Mouse (Mus musculus): ENCODE data around the gene Golga2.
"Not testable (repeated sequence)": the region's sequence is repeated elsewhere in the genome, so short reads cannot be mapped to it uniquely, and the experiment has no call there.

The Golga2 gene

DNA sequence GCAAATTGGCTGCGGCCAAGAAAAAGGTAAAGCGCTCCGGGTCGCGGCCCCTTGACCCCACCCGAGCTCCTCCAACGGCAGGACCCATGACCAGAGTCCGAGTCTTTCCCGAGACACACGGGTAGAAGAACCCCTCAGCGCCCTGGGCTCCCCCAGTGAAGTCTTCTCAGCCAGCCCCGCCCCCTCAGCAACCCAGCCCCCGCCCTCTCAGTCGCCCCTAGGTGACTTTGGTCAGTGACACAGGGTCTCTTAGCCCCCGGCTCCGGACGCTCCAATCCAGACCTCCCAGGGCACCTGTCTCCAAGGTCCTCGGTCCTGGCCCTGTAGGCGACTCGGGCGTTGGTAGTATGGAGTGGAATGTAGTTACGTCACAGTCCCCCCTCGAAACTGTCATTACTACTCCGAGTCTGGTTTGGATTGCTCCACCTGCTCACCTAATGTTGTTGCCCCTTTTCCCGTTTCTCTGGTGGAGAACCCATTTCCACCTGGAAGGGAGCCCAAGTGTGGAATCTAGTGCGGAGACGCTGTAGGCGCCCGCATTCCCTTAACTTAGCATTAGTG is 1.3 kb downstream of the Golga2 start:
- no peak for DNase-seq (ENCODE audit: extremely low spot score)

DNA sequence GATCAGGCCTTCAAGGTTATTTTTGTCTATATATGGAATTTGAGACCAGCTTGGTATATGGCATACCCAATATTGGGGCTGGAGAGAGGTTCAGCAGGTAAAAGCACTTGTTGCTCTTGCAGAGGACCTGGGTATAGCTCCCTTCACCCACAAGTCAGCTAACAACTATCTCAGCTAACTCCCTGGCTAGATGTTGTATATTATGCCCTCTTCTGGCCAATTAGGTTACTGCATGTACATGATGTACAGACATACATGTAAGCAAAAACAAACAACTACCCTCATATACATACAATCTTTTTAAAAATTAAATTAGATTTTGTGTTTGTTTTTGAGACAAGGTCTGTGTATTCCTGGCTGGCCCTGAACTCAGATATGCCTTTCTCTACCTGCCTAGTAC is 2.4 kb downstream of the Golga2 start:
- DNase-seq (ENCODE audit: extremely low spot score), result peak; percentile 38

DNA sequence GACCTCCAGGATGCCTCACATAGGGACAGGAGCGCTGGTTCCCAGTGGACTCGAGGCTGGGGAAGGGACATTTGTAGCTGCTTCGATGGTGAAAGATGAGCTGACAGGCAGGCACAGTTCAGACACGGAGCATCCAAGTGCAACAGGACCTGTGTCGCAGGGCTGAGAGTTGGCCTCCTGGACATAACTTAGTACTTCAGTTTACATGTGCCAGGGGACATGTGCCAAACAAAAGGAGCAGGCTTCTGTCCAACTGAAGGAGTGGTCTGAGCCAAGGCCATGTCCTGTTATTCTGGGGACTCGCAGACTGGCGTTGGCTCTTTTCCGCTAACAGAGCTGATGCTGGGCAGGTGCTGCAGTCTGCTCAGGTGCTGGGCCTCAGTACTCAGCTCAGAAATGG is 7.2 kb downstream of the Golga2 start:
- no peak for DNase-seq (ENCODE audit: extremely low spot score)

DNA sequence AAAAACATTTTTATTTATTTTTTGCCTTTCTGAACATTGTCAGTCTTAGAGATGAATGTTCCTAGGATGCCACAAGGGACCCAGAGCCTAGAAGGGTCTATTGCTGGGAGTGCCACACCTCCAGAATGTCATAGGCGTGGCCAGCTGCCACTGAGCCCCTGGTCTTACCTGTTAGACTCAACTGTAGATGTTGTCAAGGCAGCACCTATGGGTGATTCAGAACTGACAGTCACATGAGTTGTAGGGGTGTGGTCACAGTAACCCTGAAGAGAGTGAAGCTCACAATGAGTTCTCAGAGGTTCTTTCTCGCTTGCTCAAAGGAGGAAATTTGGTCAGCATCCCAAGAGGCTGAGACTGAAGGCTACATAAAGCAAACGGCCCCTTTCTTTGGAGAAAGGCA is 8.1 kb downstream of the Golga2 start:
- no peak for DNase-seq (ENCODE audit: extremely low spot score)

DNA sequence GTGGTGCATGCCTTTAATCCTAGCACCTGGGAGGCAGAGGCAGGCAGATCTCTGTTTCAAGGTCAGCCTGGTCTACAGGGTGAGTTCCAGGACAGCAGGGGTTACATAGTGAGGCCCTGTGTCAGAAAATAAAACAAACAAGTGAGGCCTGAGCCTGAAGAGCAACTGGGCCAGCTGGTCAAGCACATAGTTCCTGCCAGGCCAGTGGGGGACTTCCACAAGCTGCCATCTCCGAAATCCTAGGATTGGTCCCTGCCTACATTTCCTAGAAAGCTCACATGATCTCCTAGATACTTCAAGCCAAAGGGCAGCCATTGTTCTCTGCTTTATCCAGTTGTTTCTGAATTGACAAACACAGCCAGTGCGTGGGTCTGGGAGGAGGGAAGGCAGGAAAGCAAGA is 8.7 kb downstream of the Golga2 start:
- not testable (repeated sequence) for DNase-seq (ENCODE audit: extremely low spot score)

DNA sequence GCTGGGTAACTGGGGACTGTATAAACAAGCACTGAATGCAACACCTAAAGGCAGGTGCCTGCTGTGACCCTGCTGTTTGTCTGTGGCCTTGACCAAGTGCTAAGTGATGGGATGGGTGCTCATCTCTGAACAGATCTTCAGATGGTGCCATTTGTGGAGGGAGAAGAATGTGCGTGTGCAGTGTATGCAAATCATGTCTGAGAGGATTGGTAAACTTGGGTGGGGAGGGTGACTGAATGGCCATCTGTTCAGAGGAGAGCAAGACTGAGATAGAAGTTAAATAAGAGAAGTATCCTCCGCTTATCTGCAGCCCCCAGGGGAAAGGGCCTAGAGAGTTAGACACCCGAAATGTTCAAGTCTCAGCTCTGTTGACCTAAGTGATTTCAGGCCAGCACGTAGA is 12.3 kb downstream of the Golga2 start:
- DNase-seq (ENCODE audit: extremely low spot score), result no peak

DNA sequence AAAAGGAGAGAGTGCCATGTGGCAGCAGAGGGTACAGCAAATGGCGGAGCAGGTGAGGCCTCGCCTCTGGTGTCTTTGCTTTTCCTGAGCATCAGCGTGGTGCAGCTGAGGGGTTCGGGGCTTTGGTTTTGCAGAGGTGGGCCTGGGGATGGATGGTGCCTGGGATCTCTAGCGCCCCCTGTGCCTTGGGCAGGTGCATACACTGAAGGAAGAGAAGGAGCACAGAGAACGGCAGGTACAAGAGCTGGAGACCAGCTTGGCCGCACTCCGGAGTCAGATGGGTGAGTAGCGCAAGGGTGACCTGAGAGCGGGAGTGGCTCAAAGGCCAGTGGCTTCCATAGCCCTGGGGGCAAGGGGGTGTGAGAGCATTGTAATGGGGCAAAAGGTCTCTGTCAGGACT is 15.8 kb downstream of the Golga2 start:
- no peak for DNase-seq (ENCODE audit: extremely low spot score)

DNA sequence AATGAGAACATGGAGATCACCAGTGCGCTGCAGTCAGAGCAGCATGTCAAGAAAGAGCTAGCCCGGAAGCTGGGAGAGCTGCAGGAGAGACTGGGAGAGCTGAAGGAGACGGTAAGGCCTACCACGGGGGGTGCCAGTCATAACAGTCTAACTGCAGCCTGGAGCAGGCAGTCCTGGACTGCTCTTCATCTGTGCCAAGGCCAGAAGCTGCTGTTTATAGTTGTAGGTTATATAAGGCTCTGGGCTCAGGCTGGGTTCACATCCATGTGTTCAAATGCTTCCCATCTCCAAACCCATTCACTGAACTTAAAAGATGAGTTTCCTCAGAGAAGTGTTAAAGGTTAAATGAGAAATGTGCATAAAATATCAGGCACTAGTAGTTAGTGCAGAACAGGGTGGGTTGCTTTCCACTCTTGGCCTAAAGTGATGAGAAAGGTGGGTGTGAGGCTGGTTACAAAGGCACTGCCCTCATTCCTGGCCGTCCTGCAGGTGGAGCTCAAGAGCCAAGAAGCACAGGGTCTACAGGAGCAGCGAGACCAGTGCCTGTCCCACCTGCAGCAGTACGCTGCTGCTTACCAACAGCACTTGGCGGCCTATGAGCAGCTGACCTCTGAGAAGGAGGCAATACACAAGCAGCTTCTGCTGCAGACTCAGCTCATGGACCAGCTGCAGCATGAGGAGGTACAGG is 17.1 kb downstream of the Golga2 start:
- peak; percentile 63 for DNase-seq (ENCODE audit: extremely low spot score)

DNA sequence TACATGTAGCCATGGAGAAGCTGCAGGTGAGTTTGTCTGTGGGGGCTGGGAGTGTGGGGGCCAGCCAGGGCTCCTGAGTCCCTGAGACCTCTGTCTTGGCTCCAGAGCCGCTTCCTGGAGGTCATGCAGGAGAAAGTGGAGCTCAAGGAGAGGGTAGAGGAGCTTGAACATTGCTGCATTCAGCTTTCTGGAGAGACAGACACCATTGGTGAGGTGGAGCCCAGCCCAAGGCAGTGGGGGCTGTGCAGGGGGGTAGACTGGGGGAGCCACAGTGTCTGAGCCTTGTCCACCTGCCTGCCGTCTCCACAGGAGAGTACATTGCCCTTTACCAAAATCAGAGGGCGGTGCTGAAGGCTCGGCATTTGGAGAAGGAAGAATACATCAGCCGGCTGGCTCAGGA is 18.5 kb downstream of the Golga2 start:
- no peak for DNase-seq (ENCODE audit: extremely low spot score)

DNA sequence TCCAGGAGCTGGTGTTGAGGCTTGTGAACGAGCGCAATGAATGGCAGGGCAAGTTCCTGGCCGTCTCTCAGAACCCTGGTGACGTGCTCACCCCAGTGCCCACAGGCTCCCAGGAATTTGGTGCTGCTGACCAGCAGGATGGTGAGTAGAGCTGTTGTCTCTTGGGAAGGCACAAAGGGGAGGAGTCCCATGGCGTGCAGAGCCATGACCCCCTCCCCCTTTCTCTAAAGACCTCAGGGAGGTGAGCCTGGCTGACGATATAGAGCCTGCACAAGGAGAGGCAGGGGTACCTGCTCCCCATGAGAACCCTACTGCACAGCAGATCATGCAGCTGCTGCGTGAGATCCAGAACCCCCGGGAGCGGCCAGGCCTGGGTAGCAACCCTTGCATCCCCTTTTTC is 19.0 kb downstream of the Golga2 start:
- DNase-seq (ENCODE audit: extremely low spot score), result no peak

DNA sequence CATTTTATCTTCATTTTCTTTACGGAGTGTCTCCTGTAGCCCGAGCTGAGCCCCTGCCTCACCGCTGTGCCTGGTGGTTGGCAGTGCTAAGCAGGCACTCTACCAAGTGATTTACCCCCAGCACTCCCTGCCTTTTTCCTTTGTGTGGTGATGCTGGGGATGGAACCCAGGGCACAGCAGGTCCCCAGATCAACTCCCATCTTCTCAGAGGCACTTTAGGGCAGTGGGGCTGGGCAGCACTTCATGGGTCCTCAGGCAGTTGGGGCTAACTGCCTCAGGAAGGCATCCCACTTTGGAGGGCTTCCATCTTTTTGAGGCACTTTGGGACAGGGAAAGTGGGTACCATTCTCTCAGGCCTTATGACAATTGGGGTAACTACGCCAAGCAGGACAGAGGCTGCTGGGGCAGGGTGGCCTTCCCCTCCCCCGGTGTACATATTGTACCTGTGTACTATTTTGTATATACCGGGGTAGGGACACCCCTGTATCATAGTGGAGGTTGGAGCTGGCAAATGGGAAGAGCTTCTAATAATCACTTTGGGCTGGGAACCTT is 20.1 kb downstream of the Golga2 start:
- DNase-seq (ENCODE audit: extremely low spot score), result no peak

DNA sequence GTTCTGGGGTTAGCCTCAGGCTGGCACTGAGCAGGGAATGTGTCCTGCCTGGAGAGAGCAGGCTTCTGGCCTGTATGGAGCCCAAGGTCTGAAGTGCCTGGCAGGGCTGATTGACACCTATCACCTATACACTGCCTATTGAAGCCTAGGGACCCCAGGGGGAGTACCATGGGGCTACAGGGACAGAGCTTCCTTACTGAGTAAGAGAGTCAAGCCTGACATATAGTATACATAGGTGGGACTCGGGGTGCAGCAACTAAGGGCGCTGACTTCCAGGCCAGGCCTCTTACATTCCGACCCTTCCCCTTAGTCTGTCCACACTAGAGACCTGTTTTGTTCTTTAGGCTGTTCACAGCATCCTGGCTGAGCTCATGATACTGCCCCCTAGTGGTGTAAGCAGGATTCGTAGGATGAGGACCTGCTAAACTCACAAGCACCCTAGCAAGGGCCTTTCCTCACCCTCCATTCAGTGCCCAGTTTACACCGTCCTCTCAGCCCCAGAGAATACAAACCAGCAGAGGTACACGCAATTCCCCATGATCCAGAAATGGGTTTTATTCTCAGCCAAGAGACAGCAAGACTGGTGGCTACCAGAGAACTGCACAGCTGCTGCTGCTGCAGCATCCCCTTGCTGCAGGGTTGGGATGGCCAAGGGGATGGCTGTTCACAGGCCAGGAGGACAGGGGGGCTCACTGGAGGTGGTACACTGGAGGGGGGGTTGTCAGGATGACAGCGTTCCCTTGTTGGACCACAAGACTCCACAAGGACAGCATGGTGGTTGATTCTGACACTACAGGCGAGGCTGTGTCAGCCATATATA is 21.0 kb downstream of the Golga2 start:
- DNase-seq (ENCODE audit: extremely low spot score), result peak; percentile 69

DNA sequence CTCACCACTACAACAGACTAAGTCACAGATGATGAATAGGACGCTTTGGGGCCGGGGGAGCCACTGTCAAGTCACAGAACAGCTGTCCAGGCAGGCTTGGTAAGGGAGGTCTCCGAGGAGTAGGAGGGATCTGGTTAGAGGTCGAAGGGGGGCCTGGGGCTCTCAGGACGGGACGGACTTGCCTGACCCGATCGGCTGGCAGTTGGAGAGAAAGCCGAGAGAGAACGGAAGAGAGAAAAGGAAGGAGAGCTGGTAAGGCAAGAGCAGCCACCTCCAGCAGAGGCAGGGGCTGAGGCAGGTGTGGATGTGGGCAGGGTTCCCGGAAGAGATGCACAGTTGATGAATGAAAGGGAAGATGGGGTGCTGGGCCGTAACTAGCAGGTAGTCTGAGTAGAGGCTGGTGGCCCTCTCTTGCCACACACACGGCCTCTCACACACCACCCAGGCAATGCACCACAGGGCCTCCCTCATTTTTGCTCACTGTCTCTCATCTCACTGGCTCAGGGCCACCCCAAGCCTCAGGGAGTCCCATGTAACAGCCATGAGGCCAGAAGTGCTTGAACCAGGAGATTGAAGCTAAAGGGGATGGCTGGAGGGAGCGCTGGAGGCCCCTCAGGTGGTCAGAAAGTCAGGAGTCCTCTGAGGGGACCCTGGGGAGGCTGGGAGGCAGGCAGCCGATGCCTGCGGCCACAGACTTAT is 21.8 kb downstream of the Golga2 start:
- DNase-seq (ENCODE audit: extremely low spot score), result no peak

DNA sequence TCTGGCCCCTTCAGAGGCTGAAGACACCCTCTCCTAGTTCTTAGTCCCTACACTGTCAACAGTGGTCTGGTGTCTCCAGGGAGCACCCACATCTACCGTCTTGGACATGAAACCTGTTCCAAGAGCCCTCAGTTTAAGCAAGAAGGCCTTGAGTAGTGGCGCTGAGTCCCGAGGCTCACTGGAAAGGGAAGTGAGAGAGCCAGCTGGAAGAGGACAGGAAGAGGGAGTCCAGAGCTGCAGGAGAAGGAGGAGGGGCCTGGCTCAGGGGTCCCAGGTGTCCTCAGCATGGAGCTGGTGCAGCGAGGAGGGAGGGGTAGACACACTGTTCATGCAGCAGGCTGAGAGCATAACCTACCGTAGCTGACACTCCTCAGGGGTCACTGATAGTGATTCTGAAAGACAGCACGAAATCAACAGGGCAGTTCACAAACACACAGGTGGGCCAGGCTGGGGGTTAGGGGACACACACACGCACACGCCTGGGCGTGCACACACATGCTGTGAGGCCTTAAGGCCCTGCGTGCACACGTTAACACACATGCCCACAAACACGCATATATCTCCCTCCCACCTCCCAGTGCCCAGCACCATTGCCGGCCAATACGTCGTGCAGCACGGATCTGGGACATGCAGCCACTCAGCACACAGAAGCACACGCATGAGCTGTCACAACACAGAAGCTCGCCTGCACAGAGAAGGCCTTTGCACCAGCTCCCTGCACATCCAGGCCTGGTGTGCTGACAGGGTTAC is 23.1 kb downstream of the Golga2 start:
- DNase-seq (ENCODE audit: extremely low spot score), result no peak

DNA sequence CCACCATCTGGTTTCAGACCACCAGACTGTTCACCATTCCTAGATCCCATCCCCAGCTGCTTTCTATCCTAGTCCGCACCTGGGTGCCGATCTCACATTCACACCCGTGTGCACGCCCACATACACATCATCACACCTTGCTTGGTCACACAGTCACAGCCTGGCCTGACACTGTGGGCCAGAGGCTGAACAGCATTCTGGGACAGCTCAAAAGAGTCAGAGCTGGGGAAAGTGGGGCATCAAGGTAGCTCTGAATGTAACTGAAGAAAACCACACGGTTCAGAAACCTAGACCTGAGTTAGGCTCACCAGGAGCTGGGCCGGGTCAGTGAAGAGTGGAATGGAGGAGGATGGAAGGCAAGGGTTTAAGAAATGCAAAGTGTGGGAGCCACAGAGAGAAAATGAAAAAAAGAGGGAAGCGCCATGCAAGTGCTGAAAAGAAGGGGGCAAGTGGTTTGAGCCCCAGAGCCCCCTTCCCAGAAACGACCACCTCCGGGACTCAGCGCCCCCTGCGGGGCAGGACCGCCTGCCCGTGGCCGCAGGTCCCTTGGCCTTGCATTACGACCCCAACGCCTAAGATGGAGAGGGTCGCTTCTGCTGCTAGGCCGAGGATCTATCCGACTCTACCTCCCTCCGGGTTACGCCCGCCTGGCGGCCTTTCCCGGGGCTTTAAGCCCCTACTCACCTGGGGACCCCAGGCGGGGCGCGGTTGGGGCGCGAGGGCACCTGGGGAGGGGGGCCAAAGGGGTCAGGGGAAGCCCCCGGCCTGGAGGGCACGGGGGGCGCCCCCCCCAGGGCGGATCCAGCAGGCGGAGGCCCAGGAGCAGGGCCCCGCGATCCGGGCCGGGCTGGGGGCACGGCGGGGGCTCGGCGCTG is 24.5 kb downstream of the Golga2 start:
- DNase-seq (ENCODE audit: extremely low spot score), result peak; percentile 51

DNA sequence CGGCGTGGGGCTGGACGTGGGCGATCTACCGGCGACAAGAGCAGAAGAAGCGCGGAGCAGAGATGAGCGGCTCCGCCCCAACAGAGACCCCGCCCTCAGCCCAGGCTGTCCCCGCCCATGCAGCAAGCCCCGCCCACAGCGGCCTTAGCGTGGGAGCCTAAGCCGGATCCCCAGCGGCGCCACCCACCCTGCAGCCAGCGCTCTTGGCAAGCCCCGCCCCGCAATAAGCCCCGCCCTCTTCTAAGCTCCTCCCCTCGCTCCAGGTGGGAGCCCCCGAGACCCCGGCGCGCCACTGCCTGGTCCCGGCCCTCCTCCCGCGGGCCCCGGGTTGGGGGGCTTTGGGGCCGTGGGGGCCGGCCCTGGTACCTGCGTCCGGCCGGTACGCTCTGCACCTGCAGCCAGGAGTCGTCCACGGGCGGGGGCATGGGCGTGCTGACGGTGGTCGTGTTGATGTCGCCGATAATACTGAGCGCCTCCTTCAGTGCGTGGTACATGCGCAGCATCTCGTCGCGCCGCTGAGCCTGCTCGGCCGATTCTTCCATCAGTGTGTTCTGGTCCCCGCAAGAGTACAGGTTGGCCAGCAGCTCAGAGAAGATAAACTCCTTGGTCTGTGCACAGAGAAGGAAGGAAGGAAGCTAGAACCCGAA is 25.3 kb downstream of the Golga2 start:
- DNase-seq (ENCODE audit: extremely low spot score), result peak; percentile 98

DNA sequence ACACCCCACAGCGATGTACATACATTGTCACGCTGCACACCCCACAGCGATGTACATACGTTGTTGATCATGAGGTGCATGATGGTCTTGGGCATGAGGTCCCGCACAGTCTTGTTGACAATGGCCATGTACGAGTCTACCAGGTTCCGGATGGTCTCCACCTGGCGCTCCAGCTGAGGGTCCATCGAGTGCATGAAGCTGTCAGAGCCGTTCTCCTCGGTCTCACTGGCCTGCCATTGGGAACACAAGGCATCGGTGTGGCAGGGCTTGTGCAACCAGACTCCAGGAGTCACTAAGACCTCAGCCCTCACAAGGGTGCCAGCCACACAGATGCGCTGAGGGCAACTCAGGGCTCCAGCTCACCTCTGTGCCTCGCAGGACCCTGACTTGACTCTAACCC is 27.6 kb downstream of the Golga2 start:
- DNase-seq (ENCODE audit: extremely low spot score), result no peak

DNA sequence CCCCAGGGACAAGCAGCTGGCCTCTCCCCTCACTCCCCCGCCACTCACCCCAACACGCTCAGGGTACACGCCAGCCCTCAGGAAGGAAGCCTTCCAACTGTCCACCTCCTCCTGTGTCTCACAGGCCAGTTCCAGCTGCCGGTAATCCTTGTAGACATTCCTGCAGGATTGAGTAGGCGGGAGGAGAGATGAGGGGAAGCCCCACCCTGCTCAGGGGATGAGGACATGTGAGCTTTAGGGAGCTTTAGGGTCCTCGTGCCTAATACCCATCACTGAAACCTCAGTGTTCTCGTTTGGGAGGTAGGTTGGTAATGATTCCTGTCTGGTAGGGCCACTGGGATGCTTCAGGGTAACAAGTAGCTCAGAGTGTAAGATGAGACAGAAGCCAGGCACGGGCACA is 28.6 kb downstream of the Golga2 start:
- DNase-seq (ENCODE audit: extremely low spot score), result peak; percentile 48

DNA sequence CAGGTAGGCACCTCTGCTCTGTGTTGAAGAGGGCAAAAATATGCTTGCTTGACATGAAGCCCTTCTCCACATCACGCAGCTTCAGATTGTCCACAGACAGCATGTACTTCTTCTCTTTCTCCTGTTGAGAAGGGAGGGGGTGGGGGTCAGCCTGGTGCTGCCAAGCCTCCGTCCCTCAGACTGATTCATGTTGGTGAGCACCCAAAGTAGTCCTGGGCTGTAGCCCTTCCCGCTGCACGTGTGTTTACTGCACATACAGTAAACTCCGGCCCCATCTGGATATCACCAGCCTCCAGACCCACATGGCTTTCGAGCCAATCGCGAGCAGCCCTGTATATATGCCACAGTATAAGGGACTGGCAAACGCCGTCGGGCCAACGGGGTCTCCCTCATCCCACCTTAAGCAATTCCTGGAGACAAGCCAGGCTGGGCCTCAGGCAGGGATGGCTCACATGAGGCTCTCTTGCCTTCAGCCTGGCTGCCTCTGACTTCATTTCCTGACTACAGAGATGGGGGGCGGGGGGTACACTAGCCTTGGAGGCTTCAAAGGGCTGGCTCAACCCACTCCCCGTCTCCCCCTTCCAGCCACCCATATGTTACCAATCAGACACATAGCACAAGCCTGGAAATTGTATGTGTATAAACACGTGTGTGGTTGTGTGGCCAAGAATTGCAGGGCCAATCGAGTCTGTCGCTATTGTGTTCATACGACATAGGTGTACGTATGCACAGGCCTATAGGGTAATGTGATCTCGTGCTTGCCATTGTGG is 29.9 kb downstream of the Golga2 start:
- peak; percentile 29 for DNase-seq (ENCODE audit: extremely low spot score)
